Mouse (Mus musculus) liver, embryonic 14.5 days (tissue): ENCODE measurements around the gene Rps6kc1.

Experiments
- CTCF ChIP-seq: IDR thresholded peaks from 2 replicates; pipeline ENCODE4 v1.5.1; 2016; ENCODE audit warnings: antibody characterized with exemption, low read depth, control low read depth
- EP300 ChIP-seq: IDR thresholded peaks from 2 replicates; pipeline ENCODE4 v1.6.1; 2016; ENCODE audit warnings: antibody characterized with exemption, low read depth

DNA sequence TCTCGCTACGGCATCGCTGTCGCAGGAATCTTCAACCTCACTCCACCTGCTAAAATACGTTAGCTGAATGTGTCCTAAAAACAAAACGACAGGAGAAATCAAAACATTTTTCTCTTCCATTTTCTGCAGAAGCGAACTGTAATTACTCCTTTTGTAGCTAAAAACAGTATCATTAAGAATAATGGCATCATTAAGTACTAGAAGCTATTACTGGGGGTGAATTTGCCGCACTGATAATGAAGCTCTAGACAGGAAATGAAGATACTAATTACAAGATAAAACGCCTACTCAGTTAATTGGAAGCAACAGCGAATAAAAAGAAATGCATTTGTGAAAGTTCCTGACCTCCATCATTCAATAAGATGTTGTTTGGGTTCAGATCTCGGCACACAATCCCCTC is 112.9 kb downstream of the Rps6kc1 start:
- TF ChIP-seq CTCF (no peak), EP300 (no peak)
